Mouse (Mus musculus) cerebellum, postnatal 4 days (tissue): Measurements from ENCODE around the gene Sp2.

Experiments
- DNase-seq, 2 experiments: peaks; one replicate each; pipeline ENCODE4 v3.0.0; 2022; ENCODE audit warnings: low spot score in 2 of 2, mixed read lengths in 1 of 2

The Sp2 gene

DNA sequence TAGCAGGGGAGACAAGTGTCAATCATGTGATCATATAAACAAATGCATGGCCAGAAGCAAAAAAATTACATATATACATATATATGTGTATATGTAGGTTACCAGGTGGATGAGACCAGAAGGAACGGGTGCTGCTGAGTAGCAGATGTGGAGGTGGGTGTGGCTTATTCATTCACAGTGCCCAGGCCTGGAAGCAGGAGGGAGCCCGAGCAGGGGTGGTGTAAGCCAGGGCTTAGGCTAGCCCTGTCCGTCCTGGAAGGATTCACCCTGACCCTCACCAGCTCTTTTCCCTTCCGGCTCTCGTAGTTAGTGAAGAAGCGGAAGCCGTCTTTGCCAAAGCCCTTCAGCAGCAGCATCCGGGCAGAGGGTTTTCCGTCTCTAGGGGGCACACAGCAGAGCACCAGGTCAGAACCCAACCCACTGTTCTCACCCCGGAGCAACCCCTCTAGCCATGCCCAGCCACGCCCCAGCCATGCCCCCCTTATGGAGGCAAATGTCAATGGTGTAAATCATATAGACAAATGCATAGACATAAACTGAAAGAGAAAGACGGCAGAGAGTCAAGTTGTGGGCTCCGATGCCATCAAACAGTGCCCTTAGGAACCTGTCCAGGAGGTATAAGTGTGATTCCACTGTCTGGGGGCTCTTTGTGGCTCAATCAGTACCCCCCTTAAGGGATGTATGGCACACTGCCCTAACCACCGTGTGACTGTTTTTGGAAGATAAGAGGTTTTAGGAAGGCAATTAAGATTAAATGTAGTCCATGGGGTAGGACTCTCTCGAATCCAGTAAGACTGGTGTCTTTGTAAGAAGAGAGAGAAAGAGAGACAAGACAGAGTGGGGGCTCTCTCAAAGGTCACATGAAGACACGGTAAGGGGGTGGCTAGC lies 41.9 kb downstream of the Sp2 start:
- DNase-seq: no peak

DNA sequence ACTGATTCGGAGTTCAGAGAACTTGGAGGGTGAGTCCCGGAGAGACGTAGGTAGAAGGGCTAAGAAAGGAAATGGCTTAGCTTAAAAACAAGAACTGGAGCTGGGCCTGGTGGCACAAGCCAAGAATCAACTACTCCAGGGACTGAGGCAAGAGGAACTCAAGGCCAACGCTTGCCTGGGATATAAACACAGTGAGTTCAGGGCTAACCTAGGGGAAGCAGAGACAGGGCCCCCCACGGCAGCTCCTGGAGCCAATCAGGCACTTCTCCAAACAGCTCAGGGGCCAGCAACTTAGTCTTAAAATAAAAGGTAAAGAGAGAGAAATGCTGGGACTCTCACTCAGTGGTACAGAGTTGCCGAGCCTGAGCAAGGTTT lies 44.3 kb downstream of the Sp2 start:
- DNase-seq: no peak

DNA sequence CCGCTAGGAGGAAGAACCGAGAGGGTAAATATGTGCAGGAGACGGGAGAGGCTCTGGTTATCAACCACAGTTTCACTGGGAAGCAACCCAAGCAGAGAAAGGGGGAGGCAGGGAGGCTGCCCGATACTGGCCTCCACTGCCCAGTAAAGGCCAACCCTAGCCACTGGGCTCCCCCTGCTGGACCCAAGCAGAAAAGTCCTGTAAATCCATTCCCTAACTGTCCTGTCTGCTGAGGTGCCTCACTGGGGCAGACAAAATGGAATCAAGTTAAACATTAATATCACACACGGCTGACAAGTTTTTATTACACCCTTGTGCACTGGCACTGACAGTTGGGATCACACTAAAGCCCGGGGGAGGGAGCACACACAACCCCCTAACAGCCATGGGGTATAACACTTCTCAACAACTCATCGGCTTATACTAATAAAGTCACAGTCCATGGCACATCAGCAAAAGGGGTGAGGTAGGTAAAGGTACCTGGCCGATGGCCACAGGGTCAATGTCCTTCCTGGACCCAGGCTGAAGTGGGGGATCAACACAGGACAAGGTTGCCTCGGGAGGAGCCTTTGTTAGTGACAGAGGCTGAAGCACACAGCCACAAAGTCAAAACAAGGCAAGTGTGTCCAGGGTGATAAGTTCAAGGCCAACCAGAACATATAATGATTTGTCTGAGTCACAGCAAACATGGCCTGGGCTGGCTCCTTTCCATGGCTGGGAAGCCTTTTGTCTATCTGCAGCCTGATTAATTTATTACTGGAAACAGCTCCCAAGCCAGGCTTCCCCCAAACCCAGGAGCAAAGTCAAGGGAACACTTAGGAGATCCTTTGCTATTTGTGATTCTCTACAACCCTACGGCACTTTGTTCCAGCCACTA lies 45.0 kb downstream of the Sp2 start:
- DNase-seq: peak in 1 of 2 experiments; percentile 26

DNA sequence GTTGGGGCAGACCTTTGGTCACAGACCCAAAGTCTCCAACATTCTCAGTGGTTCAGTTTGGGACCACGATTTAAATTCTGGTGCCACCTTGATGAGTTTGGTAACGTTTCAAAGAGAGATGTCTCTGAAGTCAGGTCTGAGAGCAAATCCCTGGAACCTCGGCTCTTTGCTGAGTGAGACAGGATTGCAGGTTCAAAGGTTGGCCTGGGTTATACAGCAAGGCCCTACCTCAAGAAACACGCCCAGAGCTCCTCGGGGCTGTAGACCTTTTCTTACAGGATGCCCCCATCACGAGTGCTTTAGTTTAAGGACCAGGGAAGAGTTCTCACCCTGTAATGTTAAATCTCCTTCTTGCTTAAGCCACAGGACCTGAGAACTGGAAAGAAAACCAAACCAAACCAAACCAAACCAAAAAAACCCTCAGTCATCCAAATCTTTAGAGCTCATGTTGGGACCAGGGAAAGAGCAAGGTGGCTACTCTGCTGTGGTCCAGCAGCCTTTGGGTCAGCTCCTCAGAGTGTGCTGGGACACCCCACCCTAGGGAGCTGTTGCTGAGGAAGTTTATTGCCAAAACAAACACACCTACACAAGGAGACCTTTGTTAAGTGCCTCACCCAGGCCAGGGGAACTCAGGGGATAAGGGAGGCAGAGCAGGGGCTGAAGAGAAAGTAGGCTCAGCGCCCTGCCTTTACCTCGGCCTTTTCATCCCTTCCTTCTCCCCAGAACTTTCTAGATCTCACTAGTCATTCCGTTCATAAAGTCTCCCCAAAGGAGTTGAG lies 46.7 kb downstream of the Sp2 start:
- no peak for DNase-seq

DNA sequence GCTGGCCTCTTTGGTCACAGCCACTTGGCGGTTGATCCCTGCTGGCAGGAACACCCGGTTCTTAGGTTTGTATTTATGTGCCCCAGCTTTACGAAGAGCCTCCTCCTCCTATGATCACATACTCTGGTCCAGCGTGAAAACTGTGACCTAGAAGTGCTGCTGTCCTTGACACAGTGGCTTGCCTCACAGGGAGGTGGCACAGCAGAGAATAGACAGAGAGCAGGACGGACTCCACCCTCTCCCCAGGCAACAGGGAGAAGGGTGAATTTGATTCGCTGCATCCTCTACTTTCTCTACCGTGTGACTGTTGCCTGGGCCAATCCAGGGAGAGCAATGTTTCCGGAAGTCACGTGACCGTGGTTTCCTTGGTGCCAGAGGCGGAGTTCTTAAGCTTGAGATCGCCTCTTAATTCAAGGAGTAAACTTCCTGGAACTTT lies 47.8 kb downstream of the Sp2 start:
- no peak for DNase-seq

DNA sequence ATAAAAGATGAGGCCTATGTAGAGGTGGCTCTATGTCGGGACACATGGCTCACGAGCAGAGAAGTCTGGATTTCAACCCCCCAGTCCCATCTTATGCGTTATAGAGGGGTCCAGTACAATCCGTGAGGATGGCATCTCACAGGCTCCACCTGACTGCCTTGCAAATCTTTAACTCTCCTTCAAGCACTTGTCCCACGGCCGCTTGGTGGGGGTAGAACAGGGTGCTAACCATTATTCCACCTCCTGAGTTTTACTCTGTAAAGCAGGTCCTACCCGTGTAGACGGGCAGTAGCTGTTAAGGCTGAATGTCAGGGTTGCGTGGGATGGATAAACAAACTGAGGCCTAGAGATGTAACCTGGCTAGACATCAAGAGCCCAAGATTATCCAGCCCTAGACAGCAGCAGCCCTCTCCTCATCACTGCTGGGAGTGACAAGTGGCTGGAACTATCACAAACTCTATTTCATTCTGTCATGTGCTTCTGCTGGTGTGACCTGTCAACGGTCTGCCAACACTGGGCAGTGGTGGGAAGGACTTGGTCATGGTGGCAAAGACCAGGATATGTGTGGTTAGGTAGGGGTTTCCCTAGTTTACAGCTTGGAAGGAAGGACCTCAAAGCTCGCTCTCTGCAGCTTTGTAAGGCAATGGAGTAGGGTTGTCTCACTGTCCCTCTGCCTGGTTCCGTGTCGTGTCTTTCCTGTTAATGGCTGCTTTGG lies 49.0 kb downstream of the Sp2 start:
- DNase-seq: no peak

DNA sequence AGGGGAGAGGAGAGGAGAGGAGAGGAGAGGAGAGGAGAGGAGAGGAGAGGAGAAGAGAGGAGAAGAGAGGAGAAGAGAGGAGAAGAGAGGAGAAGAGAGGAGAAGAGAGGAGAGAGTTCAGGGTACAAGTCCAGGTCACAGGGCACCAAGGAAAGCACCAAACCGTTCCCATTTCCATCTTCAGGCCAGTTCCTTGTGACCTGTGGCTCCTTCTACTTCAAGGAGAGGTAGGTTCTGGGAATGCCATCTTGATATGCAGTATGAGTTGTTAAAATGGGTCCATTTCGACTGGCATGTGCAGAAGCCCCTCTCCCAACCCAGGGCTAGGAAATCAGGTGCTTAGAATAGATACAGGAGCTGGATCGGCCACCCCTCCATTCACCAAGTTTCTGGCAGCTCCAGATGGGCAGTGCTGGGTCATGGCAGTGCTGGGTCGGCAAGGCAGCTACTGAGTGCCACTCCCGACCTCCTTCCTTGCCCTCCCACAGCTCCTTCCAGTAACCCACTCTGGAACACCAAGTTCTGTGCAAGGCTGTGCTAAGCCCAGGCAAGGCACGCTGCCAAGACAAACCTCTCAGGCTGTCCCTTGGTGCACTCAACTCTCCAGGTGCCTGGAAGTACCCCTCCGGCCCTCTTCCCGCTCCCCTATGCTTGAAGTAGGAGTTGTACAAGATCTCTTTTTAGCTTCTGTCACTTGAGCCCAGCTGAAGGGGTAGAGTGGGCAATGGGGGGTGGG lies 51.3 kb downstream of the Sp2 start:
- DNase-seq: no peak

DNA sequence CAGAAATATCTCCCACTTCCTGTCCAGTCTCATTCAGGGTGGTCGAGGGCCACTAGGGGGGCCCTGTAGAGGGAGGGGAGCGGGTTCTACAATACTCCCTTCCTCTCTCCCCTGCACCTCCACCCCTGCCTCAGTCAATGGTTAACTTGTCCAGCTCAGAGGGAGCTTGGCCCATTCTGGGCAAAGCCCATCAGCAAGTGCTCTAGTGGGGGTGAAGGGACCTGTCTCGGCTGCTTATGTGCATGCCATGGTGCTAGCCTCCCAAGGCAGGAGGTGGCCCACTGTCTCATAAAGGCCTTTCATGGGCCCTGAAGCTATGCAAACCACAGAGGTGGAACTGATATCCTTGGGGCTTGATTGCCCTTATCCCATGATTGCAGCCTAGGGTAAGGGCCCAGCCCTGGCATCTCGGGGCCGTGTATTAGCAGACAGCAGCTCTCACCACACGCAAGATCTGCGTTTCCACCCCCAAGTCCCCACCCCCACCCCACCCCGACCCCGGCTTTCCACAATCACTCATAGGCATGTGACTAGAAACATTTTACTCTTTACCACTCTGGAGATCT lies 52.9 kb downstream of the Sp2 start:
- DNase-seq: no peak

DNA sequence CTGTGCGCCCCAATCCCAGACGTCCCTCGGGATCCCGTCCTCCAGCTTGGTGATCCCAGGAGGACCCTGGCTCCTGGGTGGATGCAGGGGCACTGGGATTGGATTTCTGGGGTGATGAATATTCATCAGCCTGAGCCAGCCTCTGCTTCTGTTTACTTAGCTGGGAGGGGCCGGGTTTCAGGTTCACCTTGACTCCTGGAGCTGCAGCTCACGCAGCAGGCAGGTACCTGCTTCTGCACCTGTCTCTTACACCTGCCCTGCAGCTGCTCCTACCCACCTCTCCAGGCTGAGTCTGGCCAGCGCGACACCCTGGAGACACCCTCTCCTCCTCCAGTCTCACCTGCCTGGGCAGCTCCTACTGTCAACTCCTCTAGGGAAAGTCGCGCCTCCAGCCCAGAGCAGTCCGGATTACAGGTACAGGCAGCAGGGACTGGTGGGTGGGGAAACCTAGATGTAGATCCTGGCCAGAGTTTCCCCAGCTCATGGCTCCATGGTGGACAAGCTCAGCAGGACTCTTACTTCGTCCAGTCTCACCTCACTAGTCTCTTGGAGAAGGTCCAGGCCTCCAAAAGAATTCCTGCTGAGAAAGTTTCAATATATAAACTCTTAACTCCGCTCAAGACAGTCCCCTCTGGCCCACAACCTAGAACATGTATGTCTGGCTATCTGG lies 53.5 kb downstream of the Sp2 start:
- DNase-seq: no peak

DNA sequence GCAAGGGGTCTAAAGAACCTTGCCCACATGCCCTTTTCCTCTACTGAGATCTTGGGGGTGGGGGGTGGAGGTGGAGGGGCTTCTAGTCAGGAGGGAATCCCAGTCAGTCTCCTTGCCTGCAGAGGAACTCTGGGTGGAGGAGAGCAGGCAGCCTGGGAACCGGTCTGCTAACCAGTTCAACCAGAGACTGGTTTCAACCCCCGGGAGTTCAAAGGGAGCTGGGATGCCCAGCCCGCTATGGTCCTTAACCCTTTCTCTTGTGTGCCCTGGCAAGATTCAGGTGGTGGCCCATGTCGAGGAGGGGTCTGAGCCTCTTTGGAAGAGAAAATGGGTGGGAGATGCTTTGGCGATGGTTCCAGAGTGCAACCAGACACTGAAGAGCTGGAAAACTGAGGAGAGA lies 54.1 kb downstream of the Sp2 start:
- no peak for DNase-seq

DNA sequence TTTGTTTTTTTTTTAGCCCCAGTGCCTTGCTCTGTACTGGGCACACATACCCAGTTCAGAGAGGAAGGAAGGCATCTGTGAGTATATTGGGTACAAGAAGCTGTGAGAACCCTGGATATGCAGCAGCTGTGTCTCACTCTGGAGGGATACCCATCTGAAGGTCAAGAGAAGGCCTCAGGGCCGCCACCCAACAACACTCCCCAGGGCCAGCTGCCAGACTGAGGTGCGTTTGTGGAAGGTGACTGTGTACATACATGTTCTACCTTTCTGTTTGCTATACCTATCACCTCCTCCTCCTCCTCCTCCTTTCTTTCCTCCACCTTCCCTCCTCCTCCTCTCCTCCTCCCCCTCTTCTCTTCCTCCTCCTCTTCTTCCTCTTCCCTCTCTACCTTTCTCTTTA lies 54.7 kb downstream of the Sp2 start, which contains the start of gene Prr15l:
TSS of gene Prr15l (plus strand) at position 17 of the 400 bp plus-strand sequence.
- DNase-seq: no peak

DNA sequence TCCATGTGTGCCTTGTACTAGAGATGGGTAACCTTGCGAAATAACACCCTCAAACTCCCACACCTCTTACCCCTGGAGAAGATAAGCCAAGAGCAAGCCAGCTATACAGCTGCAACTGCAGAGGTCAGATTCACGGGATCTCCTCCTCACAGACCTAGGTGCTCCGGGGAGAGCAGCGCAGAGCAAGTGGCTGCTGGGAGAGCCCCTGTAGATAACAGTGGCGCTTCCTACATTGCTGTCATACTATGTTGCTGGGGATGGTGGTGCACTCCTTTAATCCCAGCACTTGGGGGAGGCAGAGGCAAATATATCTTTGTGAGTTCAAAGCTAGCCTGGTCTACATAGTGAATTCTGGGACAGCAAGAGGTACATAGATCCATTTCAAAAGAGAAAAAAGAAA lies 56.2 kb downstream of the Sp2 start:
- DNase-seq: no peak

DNA sequence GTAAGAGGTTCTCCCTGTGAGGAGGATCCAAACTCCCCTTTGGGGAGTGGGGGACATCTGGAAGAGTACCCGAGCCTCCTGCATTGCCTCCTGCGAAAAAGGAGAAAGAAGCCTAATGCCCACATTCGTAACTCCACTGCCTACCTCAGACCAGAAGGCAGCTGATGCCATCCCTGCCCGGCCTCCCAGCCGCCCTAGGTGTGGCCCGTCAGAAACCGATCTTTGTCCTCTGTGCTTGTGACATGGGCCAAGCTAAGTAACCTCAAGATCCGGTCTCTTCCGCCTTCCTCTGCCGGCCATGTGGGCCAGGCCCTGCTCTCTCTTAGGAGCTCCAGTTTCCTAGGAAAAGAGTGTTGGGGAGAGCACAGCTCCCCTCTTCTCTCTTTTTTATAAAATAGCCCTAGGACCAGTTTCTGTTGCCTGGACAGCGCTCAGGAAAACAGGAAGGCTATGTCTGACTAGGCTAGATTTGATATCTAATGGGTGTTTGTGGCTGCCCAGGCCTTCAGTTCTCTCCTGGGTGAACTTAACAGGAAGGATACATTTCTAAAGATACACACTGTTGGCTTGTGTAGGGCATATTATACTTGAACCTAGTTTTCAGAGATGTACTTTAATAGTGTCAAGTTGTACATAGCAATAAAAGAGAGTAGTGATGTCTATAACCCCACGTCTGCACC lies 57.1 kb downstream of the Sp2 start:
- no peak for DNase-seq

DNA sequence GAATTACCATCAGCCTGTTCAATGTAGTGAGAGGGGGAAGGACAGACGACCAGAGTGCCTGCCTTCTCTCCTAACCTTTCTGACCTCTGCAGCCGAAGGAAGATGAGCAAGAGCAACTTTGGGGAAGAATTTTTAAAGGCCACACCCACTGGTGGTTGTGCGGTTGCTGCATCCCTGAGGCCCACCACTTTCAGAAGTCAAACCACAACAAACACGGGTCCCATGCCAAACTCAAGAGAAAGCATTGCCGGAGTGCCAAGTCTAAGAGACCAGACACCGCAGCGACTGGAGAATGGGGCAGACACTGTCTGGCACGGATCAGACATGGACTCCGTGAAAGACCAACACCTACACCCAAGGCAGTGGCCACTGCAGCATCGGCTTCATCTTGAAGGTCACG lies 57.9 kb downstream of the Sp2 start:
- no peak for DNase-seq

DNA sequence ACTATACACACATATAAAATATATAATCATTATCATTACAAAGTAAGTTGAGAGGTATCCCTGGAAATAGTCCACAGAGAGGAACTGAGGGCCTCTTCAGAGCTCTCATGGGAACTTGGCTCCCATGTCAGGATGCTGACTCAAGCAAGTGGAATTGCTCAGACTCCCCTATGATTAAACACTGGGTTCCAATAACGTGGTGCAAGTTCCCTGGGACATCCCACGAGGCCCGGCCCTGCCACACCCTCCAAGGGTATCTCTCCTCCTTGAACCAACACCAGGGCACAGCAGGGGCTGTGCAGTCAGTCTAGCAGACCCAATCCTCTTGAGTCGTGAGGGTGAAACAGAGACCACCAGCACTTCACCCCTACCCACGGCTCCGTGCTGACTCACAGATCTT lies 63.8 kb downstream of the Sp2 start:
- no peak for DNase-seq

DNA sequence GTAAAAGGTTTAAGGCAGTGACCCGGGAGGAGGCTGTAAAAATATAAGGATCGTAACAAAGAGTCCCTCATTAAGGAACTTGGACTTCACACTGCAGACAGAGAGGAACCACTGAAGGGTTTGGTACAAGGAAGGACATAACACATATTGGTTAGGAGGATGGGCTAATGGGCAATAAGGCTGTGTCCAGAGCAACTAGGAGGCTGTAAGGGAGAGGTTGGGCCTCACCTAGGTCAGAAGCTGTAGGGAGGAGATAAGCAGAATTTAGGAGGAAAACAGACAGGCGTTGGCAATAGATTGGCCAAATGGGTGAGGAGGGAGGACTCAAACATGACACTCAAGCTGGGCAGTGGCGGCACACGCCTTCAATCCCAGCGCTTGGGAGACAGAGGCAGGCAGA lies 65.3 kb downstream of the Sp2 start:
- DNase-seq: no peak

DNA sequence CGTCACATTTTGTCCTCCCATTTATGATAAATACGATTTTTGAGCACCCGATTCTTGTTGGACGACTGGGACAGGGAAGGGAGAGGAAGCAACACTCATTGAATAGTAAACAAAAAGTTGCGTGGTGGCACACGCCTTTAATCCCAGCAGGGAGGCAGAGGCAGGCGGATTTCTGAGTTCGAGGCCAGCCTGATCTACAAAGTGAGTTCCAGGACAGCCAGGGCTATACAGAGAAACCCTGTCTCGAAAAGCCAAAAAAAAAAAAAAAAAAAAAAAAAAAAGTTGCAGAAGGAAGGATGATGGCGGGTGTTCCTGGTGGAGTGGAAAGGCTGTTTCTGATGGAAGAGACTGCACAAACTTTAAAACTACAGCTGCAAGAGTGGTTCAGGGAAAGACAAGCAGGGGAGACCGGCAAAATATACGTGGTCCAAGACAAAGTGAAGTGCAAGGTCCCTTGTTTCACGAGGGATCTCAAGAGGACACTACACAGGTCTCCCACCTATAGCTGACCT lies 65.8 kb downstream of the Sp2 start:
- DNase-seq: no peak

DNA sequence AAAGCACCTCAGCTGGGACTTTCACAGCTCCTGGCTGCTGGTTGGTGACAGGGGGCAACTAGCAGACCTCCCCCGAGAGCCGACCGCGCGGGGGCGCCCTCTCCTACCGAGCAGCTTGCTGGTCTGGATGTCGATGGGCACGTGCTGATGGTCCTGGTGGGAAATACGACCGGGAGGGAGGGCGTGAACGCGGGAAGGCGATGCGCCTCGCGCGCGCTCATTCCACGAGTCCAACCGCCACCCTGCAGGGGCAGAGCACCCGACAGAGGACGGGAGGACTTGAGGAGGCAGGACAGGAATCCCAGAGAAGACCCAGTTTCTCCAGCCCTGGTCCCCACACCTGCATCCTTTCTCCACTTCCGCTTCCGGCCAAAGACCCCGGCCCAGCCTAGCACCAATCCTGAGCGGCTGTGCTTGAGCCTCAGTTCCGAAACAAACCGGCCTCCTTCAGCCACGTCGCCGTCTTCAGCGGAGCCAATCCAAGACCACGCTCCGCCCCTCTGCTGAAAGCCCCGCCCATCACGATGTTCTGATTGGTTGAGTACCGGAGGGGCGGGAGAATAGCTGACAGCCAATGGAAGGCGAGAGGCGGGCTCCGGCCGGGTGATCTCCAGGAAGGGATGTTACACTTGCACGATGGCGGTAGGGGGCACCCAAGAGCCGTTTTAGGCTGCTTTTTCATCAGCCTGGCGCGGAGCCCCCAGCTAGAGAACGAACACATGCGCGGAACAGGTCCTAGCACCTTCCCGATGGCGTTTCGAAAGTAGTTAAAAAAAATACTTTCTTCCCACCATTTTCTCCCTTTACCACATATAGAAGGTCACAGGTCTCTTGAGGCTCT lies 66.5 kb downstream of the Sp2 start, which contains the start of gene Cdk5rap3:
TSS of gene Cdk5rap3 (minus strand) at position 453 of the 841 bp plus-strand sequence.
- peak; percentile 99 for DNase-seq
